23 mouse cellular contexts compared by ENCODE assay signal in genomic region chr6:37604884-37605269, GRCm38 (mm10).
DNase-seq lines count a peak whose midpoint lies in the region; ATAC-seq and TF ChIP-seq lines count a peak whose summit lies in the region.
"Had no signal": no experiment of that assay in that cellular context is flagged by ENCODE, and none has a peak within 500 bp of the region (broad histone marks: within the 10 kb centered on the region; RNA-seq: fewer than 3 reads in every experiment).

No protein-coding gene starts in this region.

- peaks cover 1% of the 10 kb centered on the region for H3K4me1 ChIP-seq in ES-Bruce4 (ENCODE audit: control insufficient read depth, insufficient read depth, low read length)
- no peaks in the 10 kb centered on the region for H3K4me1 ChIP-seq in hindbrain, postnatal 0 days (ENCODE audit: insufficient read depth, low read length)
- H3K4me1 ChIP-seq: embryonic facial prominence, embryonic 13.5 days; forebrain, embryonic 12.5 days; forebrain, embryonic 15.5 days; hindbrain, embryonic 15.5 days; intestine, embryonic 15.5 days had no signal

- H3K4me3 ChIP-seq in ES-Bruce4 (ENCODE audit: low read depth, low read length) = no peak overlapping the region
- no peak overlapping the region for H3K4me3 ChIP-seq in hindbrain, postnatal 0 days (ENCODE audit: low read length)
- H3K4me3 ChIP-seq: embryonic facial prominence, embryonic 10.5 days; embryonic facial prominence, embryonic 13.5 days; erythroblast, embryonic 14.5 days; forebrain, embryonic 12.5 days; forebrain, embryonic 15.5 days; hindbrain, embryonic 15.5 days; intestine, embryonic 15.5 days had no signal

- no peaks in the 10 kb centered on the region for H3K27me3 ChIP-seq in ES-Bruce4 (ENCODE audit: control insufficient read depth, insufficient read depth, low read length, poor library complexity, severe bottlenecking)
- no peaks in the 10 kb centered on the region for H3K27me3 ChIP-seq in hindbrain, postnatal 0 days (ENCODE audit: insufficient read depth, low read length)
- H3K27me3 ChIP-seq: embryonic facial prominence, embryonic 13.5 days; forebrain, embryonic 12.5 days; forebrain, embryonic 15.5 days; hindbrain, embryonic 15.5 days; intestine, embryonic 15.5 days had no signal

- H3K36me3 ChIP-seq in ES-Bruce4 (ENCODE audit: control insufficient read depth, insufficient read depth, low read length, poor library complexity, severe bottlenecking) = no peaks in the 10 kb centered on the region
- H3K36me3 ChIP-seq in hindbrain, postnatal 0 days (ENCODE audit: insufficient read depth, low read length) = no peaks in the 10 kb centered on the region
- H3K36me3 ChIP-seq: embryonic facial prominence, embryonic 10.5 days; embryonic facial prominence, embryonic 13.5 days; forebrain, embryonic 12.5 days; forebrain, embryonic 15.5 days; hindbrain, embryonic 15.5 days; intestine, embryonic 15.5 days had no signal

- H3K9me3 ChIP-seq in ES-Bruce4 (replicated peaks; ENCODE audit: control insufficient read depth, insufficient read depth, low read length, poor library complexity, severe bottlenecking) = peaks cover 5% of the 10 kb centered on the region
- no peaks in the 10 kb centered on the region for H3K9me3 ChIP-seq in hindbrain, postnatal 0 days (ENCODE audit: low read length)
- H3K9me3 ChIP-seq: embryonic facial prominence, embryonic 10.5 days; embryonic facial prominence, embryonic 13.5 days; forebrain, embryonic 12.5 days; forebrain, embryonic 15.5 days; hindbrain, embryonic 15.5 days; intestine, embryonic 15.5 days had no signal

- TF ChIP-seq CTCF in ES-Bruce4 (IDR thresholded peaks at IDR 0.05; ENCODE audit: low read depth, low read length) = no peak
- no peak for TF ChIP-seq CTCF in hindbrain, postnatal 0 days (IDR thresholded peaks at IDR 0.05; ENCODE audit: low read depth)

- peak; percentile 44 for DNase-seq in heart, adult 11 months
- no peak for DNase-seq in heart, postnatal 4 days
- DNase-seq in hindbrain, postnatal 0 days (ENCODE audit: low spot score) = no peak
- DNase-seq in adrenal gland, postnatal 36 days = no peak
- DNase-seq in thymus, postnatal 36 days = no peak
- DNase-seq: adrenal gland, adult 2 months; cerebellum, adult 11 months; cerebellum, adult 2 months; cerebellum, adult 9-11 months; cerebellum, postnatal 25 days; embryo, embryonic 11 days; gastrocnemius, postnatal 25 days had no signal

- H3K4me2 ChIP-seq in hindbrain, postnatal 0 days (ENCODE audit: low read depth, low read length) = no peak overlapping the region
- H3K4me2 ChIP-seq: embryonic facial prominence, embryonic 13.5 days; forebrain, embryonic 12.5 days; forebrain, embryonic 15.5 days; heart, embryonic 11.5 days; hindbrain, embryonic 15.5 days; intestine, embryonic 15.5 days had no signal

- 0 out of 2 replicates have a peak overlapping the region, but pooled peaks have one; percentile 45 for H3K9ac ChIP-seq in ES-Bruce4 (ENCODE audit: low read depth, poor library complexity, severe bottlenecking)
- no peak overlapping the region for H3K9ac ChIP-seq in hindbrain, postnatal 0 days (replicated peaks; ENCODE audit: low read length)
- H3K9ac ChIP-seq: embryonic facial prominence, embryonic 13.5 days; forebrain, embryonic 12.5 days; forebrain, embryonic 15.5 days; hindbrain, embryonic 15.5 days; intestine, embryonic 15.5 days had no signal

- TF ChIP-seq POLR2A in ES-Bruce4 (IDR thresholded peaks at IDR 0.05; ENCODE audit: insufficient read depth, low read length) = no peak

- peak overlapping the region; percentile 98 for H3K27ac ChIP-seq in ES-Bruce4 (ENCODE audit: insufficient read depth, low read length)
- no peak overlapping the region for H3K27ac ChIP-seq in hindbrain, postnatal 0 days
- H3K27ac ChIP-seq: embryonic facial prominence, embryonic 10.5 days; embryonic facial prominence, embryonic 13.5 days; forebrain, embryonic 12.5 days; forebrain, embryonic 15.5 days; hindbrain, embryonic 15.5 days; intestine, embryonic 15.5 days had no signal

- no peak for TF ChIP-seq EP300 in ES-Bruce4 (IDR thresholded peaks at IDR 0.05; ENCODE audit: insufficient read depth, low read depth, low read length)

- WGBS in hindbrain, postnatal 0 days = 72% methylated on average over 5 of the region's 5 CpGs

- peak; percentile 52; the same call in 1 of the 2 replicates for ATAC-seq in common myeloid progenitor, adult 5-6 weeks (replicated peaks; ENCODE audit: low read depth, poor library complexity, severe bottlenecking)
- ATAC-seq in megakaryocyte, adult 5-6 weeks (ENCODE audit: poor library complexity, severe bottlenecking) = peak; percentile 42; the same call in 1 of the 2 replicates
- ATAC-seq in hindbrain, postnatal 0 days = no peak
- ATAC-seq: forebrain, embryonic 15.5 days; intestine, embryonic 15.5 days had no signal
